Mouse (Mus musculus) left cerebral cortex, adult 8-10 months (tissue): ENCODE results near the gene Vat1l. TPM values are rescaled to one million over a fixed set of nuclear protein-coding genes. Genes with fewer than 3 reads are reported as not detected.
A peak's percentile ranks its signal among the peaks of the same experiment; 100 is the strongest.

Experiments used
- DNase-seq, 2 experiments: peaks; one replicate each; pipeline ENCODE4 v3.0.0; 2022; ENCODE audit warnings: low spot score in 2 of 2
- total RNA-seq, 4 experiments: library from RNA; stranded (reverse); gene quantifications; 2 replicates each; pipeline ENCODE4 v1.2.4; 2022

Gene Vat1l
- total RNA-seq, 4 experiments from 2014 or later = 44.4 to 61.3 (median 51.1) TPM

- no peak for DNase-seq
Observed at GRCm38 (mm10) chr8:114295749-114296067, 90.3 kb downstream of the Vat1l start.

DNA sequence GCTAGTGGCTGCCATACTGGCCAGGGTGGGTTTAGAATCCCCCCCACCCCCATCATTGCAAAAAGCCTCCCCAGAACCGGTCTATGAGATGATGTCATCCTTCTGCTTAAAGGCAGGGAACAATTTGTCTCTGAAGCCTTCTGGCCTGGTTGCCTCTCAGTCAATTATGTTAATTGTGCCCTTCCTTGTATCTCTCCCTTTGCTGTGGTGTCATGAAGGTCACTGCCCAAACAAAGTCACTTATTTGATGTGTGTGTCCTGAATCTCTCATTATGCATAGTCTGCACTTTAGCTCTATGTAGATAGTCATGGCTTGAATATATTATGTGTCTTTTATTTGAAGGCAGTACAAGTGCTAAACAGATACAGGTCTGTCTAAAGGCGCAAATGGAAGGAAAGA is 92.8 kb downstream of the Vat1l start:
- DNase-seq = no peak

DNA sequence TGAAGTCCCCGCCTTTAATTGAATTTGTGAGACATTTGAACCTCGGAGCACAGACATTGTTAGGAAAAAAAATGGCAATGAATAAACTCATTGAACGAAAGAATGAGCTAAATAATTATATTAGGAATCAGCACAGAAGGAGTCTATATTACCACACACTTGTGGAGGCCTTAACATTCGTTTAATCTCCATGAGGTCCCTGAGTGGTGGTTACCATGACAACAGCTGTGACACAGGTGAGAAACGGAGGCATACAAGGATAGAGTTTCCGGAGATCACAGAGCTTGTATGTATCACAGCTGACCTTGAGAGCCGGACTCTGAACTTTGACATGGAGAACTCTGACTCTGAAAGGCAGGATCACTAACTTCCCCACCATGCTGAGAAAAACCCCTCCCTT is 94.7 kb downstream of the Vat1l start:
- no peak for DNase-seq

DNA sequence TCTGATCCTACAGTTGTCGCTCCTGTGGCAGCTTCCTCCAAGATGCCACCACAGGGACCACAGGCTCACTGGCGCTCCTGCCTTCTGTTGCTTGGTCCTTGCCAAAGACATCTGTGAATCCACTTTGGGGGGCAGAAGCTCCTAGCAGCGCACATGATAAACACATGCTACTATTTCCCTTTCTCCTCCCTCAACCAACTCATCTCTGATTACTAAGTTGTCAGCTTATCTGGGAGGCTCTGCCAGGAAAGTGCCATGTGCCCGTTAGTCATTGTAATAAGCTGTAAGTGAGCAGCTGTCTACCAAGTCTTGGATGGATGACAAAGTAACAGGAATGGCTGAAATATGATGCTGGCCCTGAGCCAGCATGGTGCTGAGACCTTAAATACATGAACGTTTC is 100.9 kb downstream of the Vat1l start:
- DNase-seq = no peak

DNA sequence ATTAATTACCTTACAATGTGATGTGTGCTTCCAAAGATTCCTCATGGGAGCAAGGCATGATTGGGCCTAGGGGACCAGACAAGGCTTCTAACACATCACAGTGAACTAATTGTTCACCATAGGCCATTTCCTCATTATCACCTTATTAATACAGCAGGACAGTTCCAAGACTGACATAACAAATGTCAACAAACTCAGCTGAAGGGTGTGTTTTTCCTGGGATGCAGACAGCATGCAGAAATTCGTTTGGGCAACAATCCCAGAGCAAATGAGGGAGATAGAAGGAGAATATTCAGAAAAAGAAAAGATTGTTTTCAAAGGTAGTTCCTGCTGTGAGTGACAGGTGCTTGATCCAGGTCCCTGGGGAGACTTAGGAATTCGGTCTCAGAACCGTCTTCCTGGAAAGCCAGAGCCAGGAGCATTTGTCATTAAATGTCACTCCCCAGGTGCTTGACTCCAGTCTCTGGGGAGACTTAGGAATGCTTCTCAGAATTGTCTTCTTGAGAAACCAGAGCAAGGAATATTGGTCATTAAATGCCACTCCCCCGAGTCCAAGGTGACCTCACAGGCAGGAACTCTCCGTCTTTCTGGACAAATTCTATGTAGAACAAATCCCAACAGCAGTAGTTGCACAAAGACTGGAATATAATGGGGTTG is 109.4 kb downstream of the Vat1l start:
- DNase-seq = no peak

GRCm38 (mm10) chr8:114318161-114318560 is 112.7 kb downstream of the Vat1l start:
- no peak for DNase-seq

GRCm38 (mm10) chr8:114322096-114322495 is 116.7 kb downstream of the Vat1l start:
- DNase-seq = no peak

DNA sequence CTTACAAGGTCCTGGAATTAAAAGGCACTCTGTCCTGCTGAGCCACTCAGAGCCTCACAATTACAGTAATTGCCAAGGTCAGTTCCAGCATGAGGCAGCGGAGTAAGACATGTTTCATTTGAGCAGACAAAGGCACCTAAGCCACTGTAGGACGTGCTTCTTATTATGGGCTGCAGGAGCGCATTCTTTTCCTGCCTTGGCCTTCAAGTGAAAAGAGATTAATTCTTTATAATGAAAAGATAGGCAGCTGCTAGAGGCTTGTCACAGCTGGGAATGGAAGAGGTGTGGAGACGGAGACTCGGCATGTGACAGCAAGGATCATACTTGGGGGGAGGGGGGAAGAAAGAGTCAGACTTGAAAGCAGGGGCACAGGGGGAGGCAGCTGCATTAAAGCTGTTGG is 126.5 kb downstream of the Vat1l start:
- DNase-seq = no peak

DNA sequence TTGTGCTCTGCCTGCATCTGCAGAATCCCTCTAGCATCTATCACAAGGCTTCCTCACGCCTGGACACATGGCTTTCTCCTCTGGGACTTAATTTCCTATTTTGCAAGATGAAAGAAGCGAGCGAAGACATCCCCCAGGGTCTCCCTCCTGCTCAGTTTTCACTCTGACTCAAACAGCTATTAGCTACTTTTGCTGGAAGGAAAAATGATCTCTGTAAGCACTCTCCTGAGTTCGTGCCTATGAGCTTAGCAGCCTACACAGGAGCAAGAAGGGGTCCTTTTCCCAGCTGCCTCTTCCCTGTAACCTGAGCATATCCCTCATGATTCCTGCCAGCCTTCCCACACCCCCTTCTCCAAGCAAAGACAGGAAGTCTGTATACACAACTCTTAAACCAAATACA is 127.5 kb downstream of the Vat1l start:
- no peak for DNase-seq

DNA sequence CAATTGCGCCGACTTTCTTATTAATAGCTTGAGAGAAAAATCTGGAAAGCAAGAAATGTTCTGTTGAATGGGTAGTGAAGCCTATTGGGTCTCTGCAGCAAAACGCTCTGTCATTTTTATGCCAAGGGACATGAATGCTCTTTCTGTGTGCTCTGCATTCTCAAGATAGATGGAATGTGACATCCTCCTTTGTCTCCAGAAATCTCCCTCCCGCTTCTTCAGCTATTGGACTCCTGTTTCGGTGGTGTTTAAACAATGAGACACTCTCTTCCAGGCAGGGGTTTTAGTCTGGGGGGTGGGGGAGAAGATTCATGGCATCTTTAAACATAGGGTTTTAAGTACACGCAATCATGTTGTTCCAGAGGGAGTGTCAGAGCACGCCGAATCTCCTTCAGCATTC is 130.3 kb downstream of the Vat1l start:
- DNase-seq = no peak

GRCm38 (mm10) chr8:114342276-114342675 is 136.9 kb downstream of the Vat1l start:
- DNase-seq = no peak

DNA sequence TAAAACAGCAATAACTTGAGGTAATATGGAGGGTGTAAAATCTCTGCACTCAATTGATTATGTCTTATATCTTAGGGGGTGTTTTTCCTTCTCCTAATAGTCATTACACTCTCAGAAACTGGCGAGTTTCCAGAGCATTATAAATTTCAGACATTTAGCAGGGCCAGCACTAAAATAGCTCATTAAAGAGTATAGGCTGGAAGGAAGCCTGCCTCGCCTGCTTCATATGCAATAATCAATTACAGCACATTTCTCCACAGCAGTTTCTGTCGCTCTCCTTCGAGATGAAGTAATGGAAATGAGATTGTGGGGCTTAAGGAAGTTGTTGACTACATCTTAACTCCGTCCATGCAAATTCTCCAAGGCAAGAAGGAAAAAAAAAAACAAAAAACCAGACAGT is 139.4 kb downstream of the Vat1l start:
- no peak for DNase-seq

GRCm38 (mm10) chr8:114346045-114346444 is 140.6 kb downstream of the Vat1l start:
- peak in 1 of 2 experiments; percentile 54 for DNase-seq

- peak in 1 of 2 experiments; percentile 61 for DNase-seq
Observed at GRCm38 (mm10) chr8:114351643-114352427, 146.4 kb downstream of the Vat1l start.

GRCm38 (mm10) chr8:114360506-114360905 is 155.1 kb downstream of the Vat1l start:
- DNase-seq = no peak

DNA sequence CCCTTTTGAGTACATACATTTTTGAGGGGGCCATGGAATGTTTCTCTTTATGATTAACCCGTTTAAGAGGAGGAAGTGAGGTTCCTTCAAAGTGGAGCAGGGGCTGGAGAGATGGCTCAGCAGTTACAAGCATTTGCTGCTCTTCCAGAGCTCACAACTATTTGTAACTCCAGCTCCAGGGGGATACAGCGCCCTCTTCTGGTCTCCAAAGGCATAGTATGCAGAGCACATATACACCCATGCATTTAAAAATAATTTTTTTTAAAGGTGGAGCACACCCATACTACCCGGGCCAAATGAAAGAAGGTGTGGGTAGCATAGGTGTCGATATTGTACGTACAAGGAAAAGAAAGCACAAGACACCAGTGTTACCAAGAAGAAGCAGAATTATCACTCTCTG is 157.8 kb downstream of the Vat1l start:
- DNase-seq = no peak

GRCm38 (mm10) chr8:114363656-114364055 is 158.2 kb downstream of the Vat1l start:
- DNase-seq = no peak

DNA sequence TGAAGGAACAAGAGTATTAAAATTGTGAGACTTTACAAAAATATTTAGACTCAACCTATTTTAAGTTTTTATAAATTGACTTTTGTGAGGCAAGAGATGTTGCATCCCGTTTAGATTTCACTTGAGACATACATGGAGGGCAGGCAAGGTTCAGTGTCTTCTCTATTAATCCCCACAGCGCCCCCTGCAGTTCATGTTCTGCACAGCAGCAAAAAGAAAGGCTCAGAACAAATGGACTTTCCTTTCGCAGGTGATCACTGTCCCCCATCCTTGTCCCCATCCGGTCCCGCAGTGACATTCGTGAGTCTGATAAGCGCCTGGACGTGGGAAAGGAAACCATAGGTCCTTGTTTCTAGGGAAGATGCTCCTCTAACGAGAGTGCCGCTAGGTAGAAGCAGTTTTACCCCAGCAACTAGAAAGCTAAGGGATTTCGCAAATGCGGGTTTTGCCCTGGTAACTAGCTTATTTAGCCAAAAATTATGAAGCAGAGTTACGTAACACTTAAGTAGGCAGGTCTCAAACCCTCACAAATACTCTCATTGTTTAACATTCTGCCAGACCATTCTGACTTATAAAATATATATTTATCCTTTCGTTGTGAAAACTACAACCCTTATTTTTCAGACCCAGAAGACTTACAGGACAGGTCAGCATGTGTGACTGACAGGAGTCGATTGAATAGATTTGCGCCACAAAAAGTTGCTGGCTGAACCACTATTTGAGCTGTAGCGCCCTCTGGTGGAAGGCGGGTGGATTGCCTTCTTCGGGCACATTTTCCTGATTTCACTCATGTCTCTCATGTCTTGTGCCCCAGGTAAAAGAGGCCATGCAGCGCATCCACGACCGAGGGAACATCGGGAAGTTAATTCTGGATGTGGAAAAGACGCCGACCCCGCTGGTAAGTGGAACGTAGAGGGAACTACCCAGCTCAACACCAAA is 163.9 kb downstream of the Vat1l start:
- DNase-seq = peak; percentile 28 to 85

- DNase-seq = no peak
Observed at GRCm38 (mm10) chr8:114374390-114374789, 169.0 kb downstream of the Vat1l start.

DNA sequence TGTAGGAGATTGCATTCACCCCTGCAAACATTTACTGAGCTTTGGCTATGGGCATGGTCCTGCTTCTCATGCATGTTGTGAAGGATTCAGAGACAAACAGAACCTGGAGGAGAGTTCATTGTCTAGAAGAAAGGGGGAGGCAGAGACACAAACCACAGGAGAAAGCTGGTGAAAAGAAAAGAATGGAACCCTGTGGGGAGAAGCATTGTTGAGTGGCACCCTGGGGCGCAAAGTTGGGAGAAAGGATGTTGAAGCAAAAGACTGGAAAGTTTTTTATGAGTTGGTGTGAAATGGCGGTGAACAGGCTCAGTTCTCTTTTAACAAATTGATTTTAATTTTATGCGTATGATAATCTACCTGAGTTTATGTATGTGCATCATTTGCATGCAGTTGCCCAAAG is 178.8 kb downstream of the Vat1l start:
- DNase-seq = no peak

- no peak for DNase-seq
Observed at GRCm38 (mm10) chr8:114387494-114387893, 182.1 kb downstream of the Vat1l start.
